Mouse (Mus musculus) megakaryocyte, embryonic 14.5 days (primary cell): Measurements from ENCODE around the gene Ybx2. TPM values are rescaled to one million over a fixed set of nuclear protein-coding genes. Genes with fewer than 3 reads are reported as not detected.
"Not testable (repeated sequence)": the region's sequence is repeated elsewhere in the genome, so short reads cannot be mapped to it uniquely, and the experiment has no call there.

ENCODE experiments used
- H3K27me3 ChIP-seq: replicated peaks from 2 replicates; pipeline ENCODE3; 2012; ENCODE audit warnings: inconsistent platforms
- H3K36me3 ChIP-seq: replicated peaks from 2 replicates; pipeline ENCODE3; 2012; ENCODE audit warnings: low read length, inconsistent platforms, mixed read lengths
- H3K4me1 ChIP-seq: 2 replicates; pipeline ENCODE4 v1.6.1; 2012; ENCODE audit warnings: inconsistent platforms
- H3K4me3 ChIP-seq: replicated peaks from 2 replicates; pipeline ENCODE3; 2012; ENCODE audit warnings: moderate library complexity, mild to moderate bottlenecking, inconsistent platforms
- H3K9me3 ChIP-seq: 2 replicates; pipeline ENCODE4 v1.6.1; 2012; ENCODE audit warnings: inconsistent platforms
- FLI1 ChIP-seq: IDR thresholded peaks from 2 replicates; pipeline ENCODE4 v1.6.1; 2012; ENCODE audit warnings: low read length, inconsistent platforms, mixed read lengths
- GATA1 ChIP-seq: IDR thresholded peaks from 3 replicates; pipeline ENCODE4 v1.6.1; 2012; ENCODE audit warnings: mixed read lengths, low read length, inconsistent platforms, borderline replicate concordance
- polyA plus RNA-seq: library from polyadenylated mRNA; stranded (reverse); fragments of >175 nt; gene quantifications from 2 replicates; pipeline ENCODE4 v1.2.3, GENCODE M21; 2012; ENCODE audit warnings: low replicate concordance; ENCODE audit not compliant: insufficient read depth

Ybx2 gene
- polyA plus RNA-seq, 1 experiment = 0.75 TPM

DNA sequence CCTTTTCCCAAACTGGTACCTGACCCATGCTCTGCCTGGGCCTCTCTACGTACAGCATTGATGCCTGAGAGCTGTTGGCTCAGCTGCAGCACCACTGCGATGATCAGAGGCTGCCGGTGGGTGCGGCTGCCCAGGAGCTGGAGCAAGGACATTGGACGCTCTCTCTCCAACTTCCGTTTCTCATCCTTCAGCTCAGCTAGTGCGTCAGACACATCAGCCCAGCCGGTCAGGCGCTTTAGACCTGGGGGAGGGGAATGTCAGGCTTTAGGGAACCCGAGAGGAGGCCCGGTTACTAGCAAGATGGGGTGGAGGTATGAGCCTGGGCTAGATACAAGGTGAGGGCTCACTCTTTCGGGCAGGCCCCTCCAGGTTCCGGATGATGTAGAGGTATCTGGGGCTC, 9.6 kb downstream of the Ybx2 start:
- peaks cover 87% of the 10 kb centered on the region for H3K27me3 ChIP-seq
- H3K4me3 ChIP-seq = no peak overlapping the region

GRCm38 (mm10) chr11:69945997-69946891, 10.6 kb downstream of the Ybx2 start:
- Histone ChIP-seq H3K4me1 (peaks cover 24% of the 10 kb centered on the region), H3K4me3 (no peak overlapping the region), H3K36me3 (no peaks in the 10 kb centered on the region), H3K27me3 (peaks cover 86% of the 10 kb centered on the region), H3K9me3 (no peaks in the 10 kb centered on the region)
- no peak for TF ChIP-seq GATA1
- TF ChIP-seq FLI1 = no peak

More for the DNA sequence above, 9.6 kb downstream of the Ybx2 start:
- peaks cover 19% of the 10 kb centered on the region for H3K4me1 ChIP-seq
- H3K36me3 ChIP-seq = no peaks in the 10 kb centered on the region
- H3K9me3 ChIP-seq = no peaks in the 10 kb centered on the region
- TF ChIP-seq GATA1 = no peak
- no peak for TF ChIP-seq FLI1

- Histone ChIP-seq H3K4me1 (peaks cover 29% of the 10 kb centered on the region), H3K36me3 (no peaks in the 10 kb centered on the region), H3K9me3 (no peaks in the 10 kb centered on the region), H3K4me3 (peak overlapping the region; percentile 90), H3K27me3 (peaks cover 82% of the 10 kb centered on the region)
- no peak for TF ChIP-seq GATA1
- no peak for TF ChIP-seq FLI1
Observed at GRCm38 (mm10) chr11:69947337-69948065, 11.9 kb downstream of the Ybx2 start.

DNA sequence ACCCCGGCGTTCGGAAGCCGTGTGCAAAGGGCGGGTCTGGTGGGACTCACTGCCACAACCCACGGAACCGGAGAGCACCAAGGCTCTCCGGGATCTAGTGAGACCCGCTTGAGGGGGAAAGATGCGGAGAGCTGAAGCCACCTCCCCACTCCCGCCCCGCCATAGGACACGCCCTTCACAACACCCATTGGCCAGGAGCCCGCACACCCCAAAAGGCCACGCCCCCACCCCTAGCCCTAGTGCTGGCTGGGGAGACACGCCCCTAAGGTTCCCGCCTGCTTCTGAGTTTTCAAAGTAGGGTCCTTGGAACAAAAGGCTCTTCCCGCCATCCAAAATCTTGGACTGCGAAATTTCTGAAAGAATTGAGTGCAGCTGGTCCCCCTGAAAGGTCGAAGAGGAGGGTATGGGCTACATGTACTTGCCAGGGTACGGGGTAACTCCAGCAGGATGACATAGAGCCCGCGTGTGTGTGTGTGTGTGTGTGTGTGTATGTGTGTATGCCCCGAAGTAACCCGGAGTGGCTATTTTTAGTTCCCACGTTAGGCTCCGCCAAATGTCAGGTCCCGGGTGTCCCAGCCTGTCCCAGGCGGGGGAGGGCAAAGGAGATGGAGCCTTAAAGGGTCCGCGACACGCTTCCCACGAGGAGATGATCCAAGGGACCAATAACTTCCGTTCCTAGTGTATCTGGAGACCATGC, 12.6 kb downstream of the Ybx2 start, which contains the start of gene Slc2a4:
Slc2a4 (minus strand) TSS at position 123 of the 697 bp plus-strand sequence.
- TF ChIP-seq GATA1 = no peak
- TF ChIP-seq FLI1 = no peak
- Histone ChIP-seq H3K4me1 (peaks cover 30% of the 10 kb centered on the region), H3K9me3 (no peaks in the 10 kb centered on the region), H3K36me3 (no peaks in the 10 kb centered on the region), H3K4me3 (peak within 1 kb of the TSS; percentile 90), H3K27me3 (peaks cover 82% of the 10 kb centered on the region)

GRCm38 (mm10) chr11:69948763-69949150, 13.2 kb downstream of the Ybx2 start:
- Histone ChIP-seq H3K9me3 (no peaks in the 10 kb centered on the region), H3K4me1 (peaks cover 34% of the 10 kb centered on the region), H3K4me3 (peak overlapping the region; percentile 90), H3K36me3 (no peaks in the 10 kb centered on the region), H3K27me3 (peaks cover 81% of the 10 kb centered on the region)
- no peak for TF ChIP-seq GATA1
- TF ChIP-seq FLI1 = no peak

- H3K4me1 ChIP-seq = peaks cover 34% of the 10 kb centered on the region
- peaks cover 69% of the 10 kb centered on the region for H3K27me3 ChIP-seq
- TF ChIP-seq GATA1 (no peak), FLI1 (no peak)
- no peak overlapping the region for H3K4me3 ChIP-seq
- H3K36me3 ChIP-seq = no peaks in the 10 kb centered on the region
- no peaks in the 10 kb centered on the region for H3K9me3 ChIP-seq
Observed at GRCm38 (mm10) chr11:69950807-69951459, 15.3 kb downstream of the Ybx2 start.

GRCm38 (mm10) chr11:69952274-69952673, 16.7 kb downstream of the Ybx2 start:
- Histone ChIP-seq H3K36me3 (no peaks in the 10 kb centered on the region), H3K4me1 (peaks cover 34% of the 10 kb centered on the region), H3K27me3 (peaks cover 60% of the 10 kb centered on the region), H3K9me3 (no peaks in the 10 kb centered on the region), H3K4me3 (no peak overlapping the region)
- TF ChIP-seq GATA1 (no peak), FLI1 (no peak)

DNA sequence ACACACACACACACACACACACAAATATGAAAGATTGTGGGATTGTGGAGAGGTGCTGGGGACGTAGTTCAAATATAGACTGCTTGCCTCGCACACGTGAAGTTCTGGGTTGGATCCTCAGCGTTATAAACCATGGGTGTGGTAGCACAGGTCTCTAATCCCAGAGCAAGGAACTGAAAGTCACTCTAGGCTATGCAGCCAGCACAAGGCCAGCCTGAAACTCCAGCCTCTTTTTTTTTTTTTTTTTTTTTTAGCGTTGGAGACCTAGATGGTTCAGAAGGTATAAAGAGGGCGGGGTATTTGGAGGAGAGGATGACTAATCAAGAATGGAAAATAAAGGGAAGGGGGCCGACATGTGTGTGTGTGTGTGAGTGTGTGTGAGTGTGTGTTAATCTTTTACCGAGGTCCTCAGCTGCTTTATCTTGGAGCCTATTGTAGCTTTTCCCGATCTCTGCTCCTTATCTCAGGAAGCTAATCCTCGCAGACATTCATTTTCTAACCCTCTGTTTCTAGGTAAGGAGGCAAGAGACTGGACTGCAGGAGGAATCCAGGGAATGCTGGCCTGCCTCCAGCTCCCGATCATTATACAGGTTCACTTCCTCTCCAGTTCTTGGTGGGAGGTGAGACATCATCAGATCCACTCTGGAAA, 17.8 kb downstream of the Ybx2 start:
- H3K4me1 ChIP-seq = peaks cover 23% of the 10 kb centered on the region
- TF ChIP-seq GATA1 = no peak
- TF ChIP-seq FLI1 = no peak
- H3K9me3 ChIP-seq = no peaks in the 10 kb centered on the region
- peaks cover 49% of the 10 kb centered on the region for H3K27me3 ChIP-seq
- no peak overlapping the region for H3K4me3 ChIP-seq
- no peaks in the 10 kb centered on the region for H3K36me3 ChIP-seq

- not testable (repeated sequence) for H3K9me3 ChIP-seq, H3K36me3 ChIP-seq, H3K4me3 ChIP-seq
- Histone ChIP-seq H3K27me3 (peaks cover 47% of the 10 kb centered on the region), H3K4me1 (peaks cover 16% of the 10 kb centered on the region)
Observed at GRCm38 (mm10) chr11:69955618-69956017, 20.0 kb downstream of the Ybx2 start.
